Mouse (Mus musculus) gonadal fat pad, adult 2 months (tissue): Measurements from ENCODE around the gene Gm17267. TPM values are rescaled to one million over a fixed set of nuclear protein-coding genes. Genes with fewer than 3 reads are reported as not detected.
"Not testable (repeated sequence)": the region's sequence is repeated elsewhere in the genome, so short reads cannot be mapped to it uniquely, and the experiment has no call there.

ENCODE experiments used
- DNase-seq: peaks from one replicate; pipeline ENCODE4 v3.0.0-alpha.2; 2012; ENCODE audit warnings: low read depth
- polyA plus RNA-seq: library from polyadenylated mRNA; depleted of rRNA; stranded (reverse); fragments of >200 nt; gene quantifications from 2 replicates; pipeline ENCODE4 v1.2.3, GENCODE M21; 2012; rRNA removed

Gene Gm17267
- polyA plus RNA-seq = not detected in 2 replicates

- not testable (repeated sequence) for DNase-seq
These were observed at the start of gene Gm17267 for GRCm38 (mm10) chrX:126017257-126017656. Gm17267 (plus strand) TSS chrX:126017557.
